ENCODE assay signal across 31 mouse cellular contexts in genomic region chr17:66852496-66852895, GRCm38 (mm10).
"Had no signal": no experiment of that assay in that cellular context is flagged by ENCODE, and none has a peak within 500 bp of the region (broad histone marks: within the 10 kb centered on the region; RNA-seq: fewer than 3 reads in every experiment).

No protein-coding gene starts in this region.

- H3K4me1 ChIP-seq: liver, embryonic 12.5 days; liver, embryonic 13.5 days; liver, embryonic 15.5 days; lung, embryonic 15.5 days; megakaryocyte, embryonic 14.5 days; midbrain, embryonic 12.5 days; midbrain, embryonic 15.5 days; neural tube, embryonic 12.5 days had no signal

- H3K4me3 ChIP-seq: left cerebral cortex, adult 2 months; limb, embryonic 10.5 days; limb, embryonic 12.5 days; limb, embryonic 13.5 days; limb, embryonic 15.5 days; liver, embryonic 12.5 days; liver, embryonic 13.5 days; liver, embryonic 15.5 days; lung, embryonic 15.5 days; megakaryocyte, embryonic 14.5 days; midbrain, embryonic 10.5 days; midbrain, embryonic 12.5 days; midbrain, embryonic 15.5 days; myocyte; neural tube, embryonic 12.5 days had no signal

- H3K27ac ChIP-seq: left cerebral cortex, adult 2 months; limb, embryonic 10.5 days; limb, embryonic 12.5 days; limb, embryonic 13.5 days; limb, embryonic 15.5 days; liver, embryonic 12.5 days; liver, embryonic 13.5 days; liver, embryonic 14.5 days; liver, embryonic 15.5 days; lung, embryonic 15.5 days; macrophage; midbrain, embryonic 10.5 days; midbrain, embryonic 12.5 days; midbrain, embryonic 15.5 days; neural tube, embryonic 12.5 days had no signal

- H3K36me3 ChIP-seq: limb, embryonic 10.5 days; limb, embryonic 12.5 days; limb, embryonic 13.5 days; limb, embryonic 15.5 days; liver, embryonic 12.5 days; liver, embryonic 13.5 days; liver, embryonic 15.5 days; lung, embryonic 15.5 days; midbrain, embryonic 10.5 days; midbrain, embryonic 12.5 days; midbrain, embryonic 15.5 days; neural tube, embryonic 12.5 days had no signal

- H3K4me2 ChIP-seq: limb, embryonic 12.5 days; limb, embryonic 13.5 days; limb, embryonic 15.5 days; liver, embryonic 11.5 days; liver, embryonic 12.5 days; liver, embryonic 13.5 days; liver, embryonic 15.5 days; lung, embryonic 14.5 days; lung, embryonic 15.5 days; midbrain, embryonic 12.5 days; midbrain, embryonic 15.5 days; neural tube, embryonic 12.5 days had no signal

- ATAC-seq: liver, embryonic 12.5 days; liver, postnatal 0 days; lung, postnatal 0 days; midbrain, embryonic 15.5 days; midbrain, embryonic 16.5 days had no signal

- DNase-seq: left cerebral cortex, postnatal 4 days; liver; liver, embryonic 13.5 days; liver, postnatal 0 days; lung, adult 18-20 months; lung, adult 2 months; lung, embryonic 14.5 days; lung, postnatal 10 days; lung, postnatal 14 days; lung, postnatal 36 days; lung, postnatal 4 days; midbrain, embryonic 14.5 days had no signal

- H3K9ac ChIP-seq: limb, embryonic 12.5 days; limb, embryonic 13.5 days; limb, embryonic 15.5 days; liver, embryonic 12.5 days; liver, embryonic 13.5 days; liver, embryonic 14.5 days; liver, embryonic 15.5 days; liver, postnatal 0 days; lung, embryonic 14.5 days; lung, embryonic 15.5 days; midbrain, embryonic 12.5 days; midbrain, embryonic 15.5 days; neural tube, embryonic 12.5 days had no signal

- H3K27me3 ChIP-seq: limb, embryonic 12.5 days; limb, embryonic 13.5 days; limb, embryonic 15.5 days; liver, embryonic 12.5 days; liver, embryonic 13.5 days; liver, embryonic 15.5 days; lung, embryonic 15.5 days; megakaryocyte, embryonic 14.5 days; midbrain, embryonic 12.5 days; midbrain, embryonic 15.5 days; neural tube, embryonic 12.5 days had no signal

- H3K9me3 ChIP-seq: limb, embryonic 10.5 days; limb, embryonic 12.5 days; limb, embryonic 13.5 days; limb, embryonic 15.5 days; liver, embryonic 12.5 days; liver, embryonic 13.5 days; liver, embryonic 15.5 days; lung, embryonic 15.5 days; midbrain, embryonic 10.5 days; midbrain, embryonic 12.5 days; midbrain, embryonic 15.5 days; neural tube, embryonic 12.5 days had no signal
